8 mouse cellular contexts compared by ENCODE assay signal in genomic region chr9:84343435-84344095, GRCm38 (mm10).
DNase-seq lines count a peak whose midpoint lies in the region; ATAC-seq and TF ChIP-seq lines count a peak whose summit lies in the region.

No protein-coding gene starts in this region.

- no peak overlapping the region for H3K9ac ChIP-seq in embryonic facial prominence, embryonic 14.5 days (ENCODE audit: low read depth, low read length)
- no peak overlapping the region for H3K9ac ChIP-seq in heart, embryonic 16.5 days (ENCODE audit: low read length)
- H3K9ac ChIP-seq in liver, adult 2 months (ENCODE audit: low read depth, low read length): no peak overlapping the region

- H3K4me1 ChIP-seq in embryonic facial prominence, embryonic 14.5 days (ENCODE audit: control insufficient read depth, insufficient read depth, low read length): no peaks in the 10 kb centered on the region
- no peaks in the 10 kb centered on the region for H3K4me1 ChIP-seq in heart, embryonic 16.5 days (ENCODE audit: control insufficient read depth, insufficient read depth, low read length)
- H3K4me1 ChIP-seq in liver, adult 2 months (ENCODE audit: control insufficient read depth, insufficient read depth, low read length): no peaks in the 10 kb centered on the region

- no peaks in the 10 kb centered on the region for H3K36me3 ChIP-seq in embryonic facial prominence, embryonic 14.5 days (ENCODE audit: control insufficient read depth, insufficient read depth, low read length)
- H3K36me3 ChIP-seq in heart, embryonic 16.5 days (ENCODE audit: control insufficient read depth, insufficient read depth): no peaks in the 10 kb centered on the region
- no peaks in the 10 kb centered on the region for H3K36me3 ChIP-seq in liver, adult 2 months (ENCODE audit: control insufficient read depth, insufficient read depth, low read length)

- H3K9me3 ChIP-seq in embryonic facial prominence, embryonic 14.5 days (ENCODE audit: control insufficient read depth, low read length): no peaks in the 10 kb centered on the region
- no peaks in the 10 kb centered on the region for H3K9me3 ChIP-seq in heart, embryonic 16.5 days (replicated peaks; ENCODE audit: control insufficient read depth, low read length)

- 18% methylated on average over 7 of the region's 7 CpGs for WGBS in embryonic facial prominence, embryonic 14.5 days
- WGBS in heart, embryonic 16.5 days: 11% methylated on average over 7 of the region's 7 CpGs
- WGBS in liver, adult 2 months: 23% methylated on average over 7 of the region's 7 CpGs

- no peaks in the 10 kb centered on the region for H3K79me2 ChIP-seq in liver, adult 2 months (ENCODE audit: control insufficient read depth, insufficient read depth, low read length)

- peak; percentile 51 for DNase-seq in A20 (ENCODE audit: low read depth, low spot score)
- DNase-seq in adrenal gland, postnatal 36 days: peak; percentile 79 to 84
- peak; percentile 92 for DNase-seq in embryonic facial prominence, embryonic 14.5 days (ENCODE audit: low spot score)
- peak; percentile 85 for DNase-seq in kidney, postnatal 10 days
- DNase-seq in liver, adult 2 months (ENCODE audit: extremely low read depth, low read depth, low spot score): peak; percentile 14
- DNase-seq in spleen, postnatal 4 days (ENCODE audit: low spot score in 2 of 2): peak; percentile 52 to 81

- no peak overlapping the region for H3K4me2 ChIP-seq in embryonic facial prominence, embryonic 14.5 days (ENCODE audit: low read depth, low read length)
- no peak overlapping the region for H3K4me2 ChIP-seq in heart, embryonic 16.5 days (ENCODE audit: low read depth, low read length)

- TF ChIP-seq CTCF in liver, adult 2 months (IDR thresholded peaks at IDR 0.05; ENCODE audit: low read depth, low read length): peak; percentile 61

- H3K27me3 ChIP-seq in embryonic facial prominence, embryonic 14.5 days (replicated peaks; ENCODE audit: control insufficient read depth, insufficient read depth, low read length): no peaks in the 10 kb centered on the region
- H3K27me3 ChIP-seq in heart, embryonic 16.5 days (ENCODE audit: control insufficient read depth, insufficient read depth, low read length): no peaks in the 10 kb centered on the region
- no peaks in the 10 kb centered on the region for H3K27me3 ChIP-seq in liver, adult 2 months (ENCODE audit: control insufficient read depth, insufficient read depth, low read length)

- no peak overlapping the region for H3K4me3 ChIP-seq in embryonic facial prominence, embryonic 14.5 days (ENCODE audit: low read depth, low read length)
- no peak overlapping the region for H3K4me3 ChIP-seq in heart, embryonic 16.5 days (ENCODE audit: low read length)
- H3K4me3 ChIP-seq in liver, adult 2 months (ENCODE audit: insufficient read depth, low read depth, low read length): no peak overlapping the region

- ATAC-seq in embryonic facial prominence, embryonic 14.5 days (ENCODE audit: low read depth): peak; percentile 95
- peak; percentile 72; the same call in 1 of the 2 replicates for ATAC-seq in heart, embryonic 16.5 days (replicated peaks; ENCODE audit: extremely low read depth, insufficient read depth, low FRiP score)
- ATAC-seq in monocyte, adult 5-6 weeks (replicated peaks; ENCODE audit: insufficient number of reproducible peaks, low FRiP score, low TSS enrichment, poor library complexity, severe bottlenecking): peak; percentile 92

- H3K27ac ChIP-seq in embryonic facial prominence, embryonic 14.5 days (replicated peaks; ENCODE audit: low read depth, low read length): no peak overlapping the region
- no peak overlapping the region for H3K27ac ChIP-seq in heart, embryonic 16.5 days (ENCODE audit: low read length)
- H3K27ac ChIP-seq in liver, adult 2 months (replicated peaks; ENCODE audit: insufficient read depth, low read depth, low read length): no peak overlapping the region

- TF ChIP-seq POLR2A in liver, adult 2 months (IDR thresholded peaks at IDR 0.05; ENCODE audit: extremely low read depth, insufficient read depth, low read length): no peak

Comparison
In these comparisons a context has a peak if more than half of its experiments do, and no peak if none do; other contexts are left out.
1. DNase-seq: peak in every context shown above with its lines; median percentile 92 in embryonic facial prominence, embryonic 14.5 days; 85 in kidney, postnatal 10 days; 82 in adrenal gland, postnatal 36 days; 66 in spleen, postnatal 4 days; 51 in A20; 14 in liver, adult 2 months.